Mouse (Mus musculus) bone marrow, adult 2 months (tissue): ENCODE data around the gene Glt1d1.

Experiments used
- CTCF ChIP-seq: fragments of 200-500 bp; IDR thresholded peaks from 2 replicates; pipeline ENCODE4 v1.5.1; 2011; ENCODE audit warnings: low read length, control low read depth; ENCODE audit not compliant: control insufficient read depth, insufficient read depth
- POLR2A ChIP-seq: fragments of 200-500 bp; IDR thresholded peaks from 2 replicates; pipeline ENCODE4 v1.6.1; 2011; ENCODE audit warnings: low read depth, mild to moderate bottlenecking, control low read depth, low read length, borderline replicate concordance; ENCODE audit not compliant: control insufficient read depth

- TF ChIP-seq POLR2A (no peak), CTCF (no peak)
Measured at GRCm38 (mm10) chr5:127632167-127633145, at the start of gene Glt1d1, which contains the start of gene Slc15a4.
